Mouse (Mus musculus): ENCODE results near the gene Olfr1242.

DNA sequence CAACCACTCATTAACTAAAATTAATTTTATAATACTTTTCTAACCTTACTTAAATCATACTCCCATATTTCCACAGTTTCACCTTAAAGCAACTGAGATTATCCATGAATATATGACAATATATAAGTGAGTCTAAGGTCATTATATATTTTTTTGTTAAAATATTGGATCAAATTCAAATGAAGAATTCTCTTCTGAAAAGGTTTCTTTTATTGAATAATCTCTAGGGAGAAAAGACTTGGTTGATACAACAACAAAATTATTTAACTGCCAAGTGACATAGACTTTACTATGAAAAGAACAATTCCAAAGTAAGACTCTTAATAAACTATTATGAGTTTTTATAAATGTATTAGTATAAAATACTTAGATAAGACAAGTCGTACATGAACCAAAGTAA, 33.3 kb upstream of the Olfr1242 start, which contains the start of gene Olfr1243:
- no peak for TF ChIP-seq CTCF (conservative IDR thresholded peaks at IDR 0.05; ENCODE audit: low read length)
- TF ChIP-seq NANOG (IDR thresholded peaks at IDR 0.05; ENCODE audit: borderline replicate concordance, low read length), result no peak
- TF ChIP-seq POU5F1 (IDR thresholded peaks at IDR 0.05; ENCODE audit: borderline replicate concordance, low read length), result no peak
